Mouse (Mus musculus): ENCODE data around the gene Ppp2r2d.

Gene Ppp2r2d

GRCm38 (mm10) chr7:138921611-138922010, 75.7 kb downstream of the Ppp2r2d start:
- no peak for DNase-seq (ENCODE audit: low read depth, low spot score)

GRCm38 (mm10) chr7:138923756-138924425, 78.0 kb downstream of the Ppp2r2d start:
- no peak for DNase-seq (ENCODE audit: low read depth, low spot score)

- DNase-seq (ENCODE audit: low read depth, low spot score) = no peak
Measured at GRCm38 (mm10) chr7:138928456-138928855, 82.6 kb downstream of the Ppp2r2d start.

Measured in skeletal muscle tissue, adult 2 months (tissue).